Mouse (Mus musculus): ENCODE measurements at regions not wholly inside any gene's neighbourhood (a gene's known extent, or its start where the extent isn't known, plus 50 kb on each side); places are given as distances from the start of the nearest gene placed in this dataset.
"Not testable (repeated sequence)": the region's sequence is repeated elsewhere in the genome, so short reads cannot be mapped to it uniquely, and the experiment has no call there.

- no peaks in the 10 kb centered on the region for H3K36me3 ChIP-seq (ENCODE audit: control insufficient read depth, insufficient read depth, low read length)
- no peak overlapping the region for H3K4me3 ChIP-seq (ENCODE audit: low read depth, low read length)
- no peaks in the 10 kb centered on the region for H3K9me3 ChIP-seq (ENCODE audit: control insufficient read depth, low read length)
- no peak overlapping the region for H3K4me2 ChIP-seq (ENCODE audit: low read depth, low read length)
- no peak overlapping the region for H3K9ac ChIP-seq (replicated peaks; ENCODE audit: low read depth, low read length)
- no peaks in the 10 kb centered on the region for H3K4me1 ChIP-seq (ENCODE audit: control insufficient read depth, insufficient read depth, low read length)
- 70% methylated on average over 6 of the region's 6 CpGs for WGBS
- H3K27me3 ChIP-seq (ENCODE audit: control insufficient read depth, insufficient read depth, low read length) = no peaks in the 10 kb centered on the region
- no peak for ATAC-seq (ENCODE audit: low read depth)
- H3K27ac ChIP-seq (ENCODE audit: low read depth, low read length) = no peak overlapping the region
Measured at GRCm38 (mm10) chr16:63170101-63170500, 316.0 kb downstream of the Pros1 start.

GRCm38 (mm10) chr16:63179228-63179627, 325.1 kb downstream of the Pros1 start:
- Histone ChIP-seq H3K9me3 (ENCODE audit: control insufficient read depth, low read length) (no peaks in the 10 kb centered on the region), H3K4me3 (ENCODE audit: low read depth, low read length) (no peak overlapping the region), H3K4me2 (ENCODE audit: low read depth, low read length) (no peak overlapping the region), H3K36me3 (ENCODE audit: control insufficient read depth, insufficient read depth, low read length) (no peaks in the 10 kb centered on the region), H3K27ac (ENCODE audit: low read depth, low read length) (no peak overlapping the region), H3K4me1 (ENCODE audit: control insufficient read depth, insufficient read depth, low read length) (no peaks in the 10 kb centered on the region), H3K9ac (replicated peaks; ENCODE audit: low read depth, low read length) (no peak overlapping the region), H3K27me3 (ENCODE audit: control insufficient read depth, insufficient read depth, low read length) (no peaks in the 10 kb centered on the region)
- 69% methylated on average over 5 of the region's 5 CpGs for WGBS
- no peak for ATAC-seq (ENCODE audit: low read depth)

GRCm38 (mm10) chr16:63191181-63191580, 337.1 kb downstream of the Pros1 start:
- Histone ChIP-seq H3K9ac (replicated peaks; ENCODE audit: low read depth, low read length) (no peak overlapping the region), H3K4me2 (ENCODE audit: low read depth, low read length) (no peak overlapping the region), H3K9me3 (ENCODE audit: control insufficient read depth, low read length) (no peaks in the 10 kb centered on the region), H3K4me3 (ENCODE audit: low read depth, low read length) (no peak overlapping the region), H3K4me1 (ENCODE audit: control insufficient read depth, insufficient read depth, low read length) (no peaks in the 10 kb centered on the region), H3K27ac (ENCODE audit: low read depth, low read length) (no peak overlapping the region), H3K27me3 (ENCODE audit: control insufficient read depth, insufficient read depth, low read length) (no peaks in the 10 kb centered on the region), H3K36me3 (ENCODE audit: control insufficient read depth, insufficient read depth, low read length) (no peaks in the 10 kb centered on the region)
- 44% methylated on average over 6 of the region's 6 CpGs for WGBS
- 0 out of 2 replicates have a peak, but pooled peaks have one; percentile 4 for ATAC-seq (ENCODE audit: low read depth)

GRCm38 (mm10) chr16:63191623-63192022, 337.5 kb downstream of the Pros1 start:
- Histone ChIP-seq H3K27ac (ENCODE audit: low read depth, low read length) (no peak overlapping the region), H3K27me3 (ENCODE audit: control insufficient read depth, insufficient read depth, low read length) (no peaks in the 10 kb centered on the region), H3K36me3 (ENCODE audit: control insufficient read depth, insufficient read depth, low read length) (no peaks in the 10 kb centered on the region), H3K4me3 (ENCODE audit: low read depth, low read length) (no peak overlapping the region), H3K9me3 (ENCODE audit: control insufficient read depth, low read length) (no peaks in the 10 kb centered on the region), H3K4me2 (ENCODE audit: low read depth, low read length) (no peak overlapping the region), H3K4me1 (ENCODE audit: control insufficient read depth, insufficient read depth, low read length) (no peaks in the 10 kb centered on the region), H3K9ac (replicated peaks; ENCODE audit: low read depth, low read length) (no peak overlapping the region)
- 63% methylated on average over 1 of the region's 1 CpGs for WGBS
- peak; percentile 28; the same call in 1 of the 2 replicates for ATAC-seq (ENCODE audit: low read depth)

GRCm38 (mm10) chr16:63194595-63194994, 340.5 kb downstream of the Pros1 start:
- no peak overlapping the region for H3K4me2 ChIP-seq (ENCODE audit: low read depth, low read length)
- no peak for ATAC-seq (ENCODE audit: low read depth)
- no peaks in the 10 kb centered on the region for H3K9me3 ChIP-seq (ENCODE audit: control insufficient read depth, low read length)
- no peak overlapping the region for H3K4me3 ChIP-seq (ENCODE audit: low read depth, low read length)
- H3K4me1 ChIP-seq (ENCODE audit: control insufficient read depth, insufficient read depth, low read length) = no peaks in the 10 kb centered on the region
- 78% methylated on average over 2 of the region's 2 CpGs for WGBS
- H3K9ac ChIP-seq (replicated peaks; ENCODE audit: low read depth, low read length) = no peak overlapping the region
- no peak overlapping the region for H3K27ac ChIP-seq (ENCODE audit: low read depth, low read length)
- no peaks in the 10 kb centered on the region for H3K27me3 ChIP-seq (ENCODE audit: control insufficient read depth, insufficient read depth, low read length)
- no peaks in the 10 kb centered on the region for H3K36me3 ChIP-seq (ENCODE audit: control insufficient read depth, insufficient read depth, low read length)

GRCm38 (mm10) chr16:63213471-63213870, 359.4 kb downstream of the Pros1 start:
- not testable (repeated sequence) for ATAC-seq (ENCODE audit: low read depth); H3K4me3 ChIP-seq (ENCODE audit: low read depth, low read length); H3K27ac ChIP-seq (ENCODE audit: low read depth, low read length); H3K4me1 ChIP-seq (ENCODE audit: control insufficient read depth, insufficient read depth, low read length); H3K27me3 ChIP-seq (ENCODE audit: control insufficient read depth, insufficient read depth, low read length); H3K4me2 ChIP-seq (ENCODE audit: low read depth, low read length); H3K9me3 ChIP-seq (ENCODE audit: control insufficient read depth, low read length); H3K9ac ChIP-seq (replicated peaks; ENCODE audit: low read depth, low read length); H3K36me3 ChIP-seq (ENCODE audit: control insufficient read depth, insufficient read depth, low read length)
- 91% methylated on average over 1 of the region's 1 CpGs for WGBS

GRCm38 (mm10) chr16:63220228-63220879, 366.2 kb downstream of the Pros1 start:
- no peak overlapping the region for H3K27ac ChIP-seq (ENCODE audit: low read depth, low read length)
- peak overlapping the region; percentile 12; the same call in 1 of the 2 replicates for H3K4me2 ChIP-seq (ENCODE audit: low read depth, low read length)
- 28% methylated on average over 10 of the region's 10 CpGs for WGBS
- H3K27me3 ChIP-seq (ENCODE audit: control insufficient read depth, insufficient read depth, low read length) = no peaks in the 10 kb centered on the region
- no peaks in the 10 kb centered on the region for H3K36me3 ChIP-seq (ENCODE audit: control insufficient read depth, insufficient read depth, low read length)
- no peaks in the 10 kb centered on the region for H3K4me1 ChIP-seq (ENCODE audit: control insufficient read depth, insufficient read depth, low read length)
- no peak overlapping the region for H3K9ac ChIP-seq (replicated peaks; ENCODE audit: low read depth, low read length)
- ATAC-seq (ENCODE audit: low read depth) = peak; percentile 79
- H3K9me3 ChIP-seq (ENCODE audit: control insufficient read depth, low read length) = no peaks in the 10 kb centered on the region
- no peak overlapping the region for H3K4me3 ChIP-seq (ENCODE audit: low read depth, low read length)

- no peak overlapping the region for H3K9ac ChIP-seq (replicated peaks; ENCODE audit: low read depth, low read length)
- no peaks in the 10 kb centered on the region for H3K9me3 ChIP-seq (ENCODE audit: control insufficient read depth, low read length)
- 61% methylated on average over 6 of the region's 6 CpGs for WGBS
- no peaks in the 10 kb centered on the region for H3K4me1 ChIP-seq (ENCODE audit: control insufficient read depth, insufficient read depth, low read length)
- H3K4me2 ChIP-seq (ENCODE audit: low read depth, low read length) = no peak overlapping the region
- H3K36me3 ChIP-seq (ENCODE audit: control insufficient read depth, insufficient read depth, low read length) = no peaks in the 10 kb centered on the region
- no peaks in the 10 kb centered on the region for H3K27me3 ChIP-seq (ENCODE audit: control insufficient read depth, insufficient read depth, low read length)
- H3K27ac ChIP-seq (ENCODE audit: low read depth, low read length) = no peak overlapping the region
- no peak for ATAC-seq (ENCODE audit: low read depth)
- no peak overlapping the region for H3K4me3 ChIP-seq (ENCODE audit: low read depth, low read length)
Measured at GRCm38 (mm10) chr16:63224608-63225007, 370.5 kb downstream of the Pros1 start.

GRCm38 (mm10) chr16:63225097-63225496, 371.0 kb downstream of the Pros1 start:
- 68% methylated on average over 8 of the region's 8 CpGs for WGBS

More at GRCm38 (mm10) chr16:63225097-63225496, 371.0 kb downstream of the Pros1 start:
- H3K9ac ChIP-seq (replicated peaks; ENCODE audit: low read depth, low read length) = no peak overlapping the region
- H3K36me3 ChIP-seq (ENCODE audit: control insufficient read depth, insufficient read depth, low read length) = no peaks in the 10 kb centered on the region
- H3K9me3 ChIP-seq (ENCODE audit: control insufficient read depth, low read length) = no peaks in the 10 kb centered on the region
- H3K27ac ChIP-seq (ENCODE audit: low read depth, low read length) = no peak overlapping the region
- no peaks in the 10 kb centered on the region for H3K27me3 ChIP-seq (ENCODE audit: control insufficient read depth, insufficient read depth, low read length)
- H3K4me2 ChIP-seq (ENCODE audit: low read depth, low read length) = no peak overlapping the region
- no peak for ATAC-seq (ENCODE audit: low read depth)
- H3K4me1 ChIP-seq (ENCODE audit: control insufficient read depth, insufficient read depth, low read length) = no peaks in the 10 kb centered on the region
- no peak overlapping the region for H3K4me3 ChIP-seq (ENCODE audit: low read depth, low read length)

All from neural tube, embryonic 14.5 days (tissue).